Mouse (Mus musculus) MEL (cell line): ENCODE results near the gene Agpat1.

Experiments used
- MXI1 ChIP-seq: IDR thresholded peaks from 2 replicates; pipeline ENCODE4 v1.6.1; 2011; ENCODE audit warnings: mild to moderate bottlenecking, low read depth, low read length, improper control_type of control experiment
- SMC3 ChIP-seq: IDR thresholded peaks from 2 replicates; pipeline ENCODE4 v1.6.1; 2011; ENCODE audit warnings: low read depth, low read length, improper control_type of control experiment
- TBP ChIP-seq: IDR thresholded peaks from 2 replicates; pipeline ENCODE4 v1.8.0; 2011; ENCODE audit warnings: low read depth, low read length, improper control_type of control experiment

DNA sequence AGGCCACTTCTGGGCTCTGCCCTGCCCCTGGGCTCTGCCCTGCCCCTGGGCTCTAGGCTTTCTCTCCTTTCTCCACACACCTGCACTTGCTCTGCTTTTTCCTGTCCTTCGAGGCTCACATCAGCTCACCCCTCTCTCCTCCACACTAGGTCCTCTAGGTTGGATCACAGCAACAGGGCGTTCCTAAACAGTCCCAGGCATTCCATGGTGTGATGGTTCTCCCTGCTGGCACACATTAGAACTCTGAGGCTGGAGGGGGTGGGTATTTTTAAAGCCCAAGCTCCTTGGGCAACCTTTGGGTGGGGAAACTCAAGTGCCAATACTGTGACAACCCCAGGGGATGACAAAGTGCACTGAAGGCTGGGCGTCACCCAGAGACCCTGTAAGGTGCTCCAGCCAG lies 33.4 kb downstream of the Agpat1 start:
- TF ChIP-seq TBP (no peak), SMC3 (no peak), MXI1 (no peak)
